Mouse (Mus musculus) erythroblast, embryonic 14.5 days (primary cell): Measurements from ENCODE around the gene Cox4i1. TPM values are rescaled to one million over a fixed set of nuclear protein-coding genes. Genes with fewer than 3 reads are reported as not detected.

Source experiments
- H3K27me3 ChIP-seq: 2 replicates; pipeline ENCODE4 v1.6.1; 2012; ENCODE audit warnings: inconsistent platforms; ENCODE audit not compliant: control insufficient read depth
- H3K36me3 ChIP-seq: 2 replicates; pipeline ENCODE4 v1.6.1; 2012; ENCODE audit warnings: mild to moderate bottlenecking, inconsistent platforms; ENCODE audit not compliant: control insufficient read depth
- H3K4me1 ChIP-seq: 2 replicates; pipeline ENCODE4 v1.6.1; 2012; ENCODE audit warnings: inconsistent platforms; ENCODE audit not compliant: control insufficient read depth
- H3K4me3 ChIP-seq: replicated peaks from 2 replicates; pipeline ENCODE3; 2012; ENCODE audit warnings: moderate library complexity, mild to moderate bottlenecking, inconsistent platforms
- H3K9me3 ChIP-seq: 2 replicates; pipeline ENCODE4 v1.6.1; 2012; ENCODE audit warnings: low read length, inconsistent platforms, mixed read lengths; ENCODE audit not compliant: control insufficient read depth
- GATA1 ChIP-seq: IDR thresholded peaks from 2 replicates; pipeline ENCODE4 v1.6.1; 2012; ENCODE audit warnings: low read length, inconsistent platforms, mixed read lengths
- TAL1 ChIP-seq: IDR thresholded peaks from 3 replicates; pipeline ENCODE4 v1.6.1; 2012; ENCODE audit warnings: low read length, inconsistent platforms, mixed read lengths
- polyA plus RNA-seq: library from polyadenylated mRNA; stranded (reverse); fragments of >175 nt; gene quantifications from 2 replicates; pipeline ENCODE4 v1.2.3, GENCODE M21; 2012

Cox4i1 gene
- polyA plus RNA-seq, 1 experiment = 36.9 TPM

DNA sequence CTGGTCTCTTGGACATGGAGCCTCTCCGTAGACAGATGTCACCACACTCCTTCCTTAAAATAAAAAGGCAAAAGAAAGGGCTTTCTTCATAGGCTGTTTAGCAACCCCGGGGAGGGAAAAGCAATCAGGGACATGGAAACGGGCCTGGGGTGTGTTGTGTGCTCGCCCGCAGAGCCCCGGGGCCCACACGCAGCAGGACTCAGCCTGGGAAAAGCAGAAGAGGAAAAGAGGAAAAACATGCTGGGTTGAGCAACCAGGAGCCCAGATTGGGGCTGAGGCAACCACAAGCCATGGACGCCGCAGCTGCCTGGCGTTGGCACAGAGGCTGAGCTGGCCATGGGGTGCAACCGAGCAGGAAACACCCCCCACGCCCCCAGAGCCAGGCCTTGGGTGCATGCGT is 18.0 kb downstream of the Cox4i1 start:
- Histone ChIP-seq H3K36me3 (no peaks in the 10 kb centered on the region), H3K27me3 (peaks cover 3% of the 10 kb centered on the region; the same call in 1 of the 2 replicates), H3K4me3 (no peak overlapping the region), H3K9me3 (no peaks in the 10 kb centered on the region), H3K4me1 (peaks cover 8% of the 10 kb centered on the region)
- TF ChIP-seq GATA1 (no peak), TAL1 (no peak)

GRCm38 (mm10) chr8:120686576-120686975 is 18.6 kb downstream of the Cox4i1 start:
- Histone ChIP-seq H3K4me3 (no peak overlapping the region), H3K36me3 (no peaks in the 10 kb centered on the region), H3K4me1 (peaks cover 8% of the 10 kb centered on the region), H3K9me3 (no peaks in the 10 kb centered on the region), H3K27me3 (peaks cover 3% of the 10 kb centered on the region; the same call in 1 of the 2 replicates)
- TF ChIP-seq TAL1 (no peak), GATA1 (no peak)

GRCm38 (mm10) chr8:120687786-120688185 is 19.8 kb downstream of the Cox4i1 start:
- no peaks in the 10 kb centered on the region for H3K9me3 ChIP-seq
- no peak for TF ChIP-seq GATA1
- no peak for TF ChIP-seq TAL1
- H3K4me1 ChIP-seq = peaks cover 8% of the 10 kb centered on the region

GRCm38 (mm10) chr8:120688511-120688910 is 20.5 kb downstream of the Cox4i1 start:
- peaks cover 7% of the 10 kb centered on the region for H3K4me1 ChIP-seq
- no peaks in the 10 kb centered on the region; the same call in 1 of the 2 replicates for H3K27me3 ChIP-seq
- TF ChIP-seq GATA1 (no peak), TAL1 (no peak)

More at GRCm38 (mm10) chr8:120687786-120688185, 19.8 kb downstream of the Cox4i1 start:
- no peak overlapping the region for H3K4me3 ChIP-seq
- H3K27me3 ChIP-seq = peaks cover under 1% of the 10 kb centered on the region; the same call in 1 of the 2 replicates
- H3K36me3 ChIP-seq = no peaks in the 10 kb centered on the region

DNA sequence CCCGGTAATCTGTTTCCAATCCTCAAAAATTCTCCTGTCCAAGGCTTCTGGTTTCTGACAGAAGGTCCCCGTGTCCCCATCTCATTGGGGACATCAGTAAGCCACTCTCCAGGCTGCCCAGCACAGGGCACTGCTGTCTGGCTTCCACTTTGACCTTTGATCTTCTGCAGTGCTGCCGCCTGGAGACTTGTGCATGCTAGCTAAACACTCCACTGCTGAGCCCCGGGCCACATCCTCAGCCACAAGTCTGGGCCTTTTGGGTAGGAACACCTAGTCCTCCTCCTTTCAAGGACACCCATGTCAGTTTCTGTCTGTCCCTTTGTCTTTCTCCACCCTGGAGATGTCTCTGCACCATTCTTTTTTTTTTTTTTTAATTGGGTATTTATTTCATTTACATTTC is 24.9 kb downstream of the Cox4i1 start:
- no peaks in the 10 kb centered on the region for H3K27me3 ChIP-seq
- H3K9me3 ChIP-seq = no peaks in the 10 kb centered on the region
- H3K36me3 ChIP-seq = no peaks in the 10 kb centered on the region
- no peak for TF ChIP-seq GATA1
- TF ChIP-seq TAL1 = no peak
- H3K4me1 ChIP-seq = peaks cover 5% of the 10 kb centered on the region; the same call in 1 of the 2 replicates
- no peak overlapping the region for H3K4me3 ChIP-seq

More at GRCm38 (mm10) chr8:120688511-120688910, 20.5 kb downstream of the Cox4i1 start:
- H3K9me3 ChIP-seq = no peaks in the 10 kb centered on the region
- no peaks in the 10 kb centered on the region for H3K36me3 ChIP-seq
- H3K4me3 ChIP-seq = no peak overlapping the region

GRCm38 (mm10) chr8:120693861-120694493 is 26.0 kb downstream of the Cox4i1 start:
- TF ChIP-seq TAL1 = no peak
- no peak for TF ChIP-seq GATA1
- Histone ChIP-seq H3K27me3 (no peaks in the 10 kb centered on the region), H3K9me3 (no peaks in the 10 kb centered on the region), H3K36me3 (no peaks in the 10 kb centered on the region), H3K4me1 (peaks cover 5% of the 10 kb centered on the region; the same call in 1 of the 2 replicates), H3K4me3 (no peak overlapping the region)

- no peak overlapping the region for H3K4me3 ChIP-seq
- TF ChIP-seq TAL1 (no peak), GATA1 (no peak)
- H3K27me3 ChIP-seq = no peaks in the 10 kb centered on the region
- H3K9me3 ChIP-seq = no peaks in the 10 kb centered on the region
- H3K36me3 ChIP-seq = no peaks in the 10 kb centered on the region
- H3K4me1 ChIP-seq = peaks cover 5% of the 10 kb centered on the region; the same call in 1 of the 2 replicates
Measured at GRCm38 (mm10) chr8:120696401-120697153, 28.6 kb downstream of the Cox4i1 start.

DNA sequence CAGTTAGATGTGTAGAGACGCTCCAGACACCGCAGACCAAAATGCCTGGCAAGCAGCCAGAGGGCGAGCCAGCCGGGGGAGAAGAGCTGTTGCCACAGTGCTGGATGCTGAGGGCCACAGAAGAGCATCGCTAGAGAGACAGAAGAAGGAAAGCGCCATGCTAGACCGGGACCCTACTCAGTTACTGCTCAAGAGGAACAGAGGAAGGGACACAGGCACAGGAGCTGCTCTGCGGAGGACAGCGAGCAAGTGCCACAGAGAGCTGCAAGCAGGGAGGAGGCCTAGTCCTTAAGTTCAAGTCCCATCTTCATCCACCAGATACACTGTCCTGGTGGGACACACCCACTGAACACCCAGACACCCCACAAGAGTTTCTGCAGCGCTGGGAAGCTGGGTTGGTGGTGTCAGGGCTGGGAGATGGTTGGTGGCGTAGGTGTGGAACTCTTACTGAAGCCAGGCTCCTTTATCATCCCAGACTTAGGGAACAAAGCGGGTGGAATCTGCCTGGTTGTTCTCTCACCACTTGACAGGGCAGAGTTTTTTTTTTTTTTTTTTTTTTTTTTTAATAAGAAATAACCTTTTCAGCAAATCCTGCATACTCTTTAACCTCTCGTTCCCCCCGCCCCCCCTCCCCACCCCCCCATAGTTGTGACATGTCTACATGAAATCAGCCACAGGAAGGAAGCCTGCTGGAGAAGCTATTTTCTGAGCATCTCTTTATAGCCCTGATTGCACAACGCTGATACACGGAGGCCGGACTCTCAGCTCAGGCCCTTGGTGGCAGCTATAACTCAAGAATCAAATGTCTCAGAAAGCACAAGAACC is 29.3 kb downstream of the Cox4i1 start:
- H3K4me3 ChIP-seq = no peak overlapping the region
- H3K27me3 ChIP-seq = no peaks in the 10 kb centered on the region
- peaks cover 5% of the 10 kb centered on the region; the same call in 1 of the 2 replicates for H3K4me1 ChIP-seq
- TF ChIP-seq TAL1 (no peak), GATA1 (no peak)
- H3K9me3 ChIP-seq = no peaks in the 10 kb centered on the region
- H3K36me3 ChIP-seq = no peaks in the 10 kb centered on the region

GRCm38 (mm10) chr8:120697979-120698272 is 29.9 kb downstream of the Cox4i1 start:
- no peaks in the 10 kb centered on the region for H3K36me3 ChIP-seq

More at GRCm38 (mm10) chr8:120697979-120698272, 29.9 kb downstream of the Cox4i1 start:
- Histone ChIP-seq H3K27me3 (no peaks in the 10 kb centered on the region), H3K9me3 (no peaks in the 10 kb centered on the region), H3K4me3 (no peak overlapping the region), H3K4me1 (peaks cover 5% of the 10 kb centered on the region; the same call in 1 of the 2 replicates)
- TF ChIP-seq TAL1 = no peak
- no peak for TF ChIP-seq GATA1
